Mouse (Mus musculus): ENCODE data around the gene Rpusd4. TPM values are rescaled to one million over a fixed set of nuclear protein-coding genes. Genes with fewer than 3 reads are reported as not detected.

Rpusd4 gene
- 27.5 and 30.8 TPM in 2 replicates for polyA plus RNA-seq (2016; fragmentation: Nextera tagmentation; extraction: Ambion mirVana)

DNA sequence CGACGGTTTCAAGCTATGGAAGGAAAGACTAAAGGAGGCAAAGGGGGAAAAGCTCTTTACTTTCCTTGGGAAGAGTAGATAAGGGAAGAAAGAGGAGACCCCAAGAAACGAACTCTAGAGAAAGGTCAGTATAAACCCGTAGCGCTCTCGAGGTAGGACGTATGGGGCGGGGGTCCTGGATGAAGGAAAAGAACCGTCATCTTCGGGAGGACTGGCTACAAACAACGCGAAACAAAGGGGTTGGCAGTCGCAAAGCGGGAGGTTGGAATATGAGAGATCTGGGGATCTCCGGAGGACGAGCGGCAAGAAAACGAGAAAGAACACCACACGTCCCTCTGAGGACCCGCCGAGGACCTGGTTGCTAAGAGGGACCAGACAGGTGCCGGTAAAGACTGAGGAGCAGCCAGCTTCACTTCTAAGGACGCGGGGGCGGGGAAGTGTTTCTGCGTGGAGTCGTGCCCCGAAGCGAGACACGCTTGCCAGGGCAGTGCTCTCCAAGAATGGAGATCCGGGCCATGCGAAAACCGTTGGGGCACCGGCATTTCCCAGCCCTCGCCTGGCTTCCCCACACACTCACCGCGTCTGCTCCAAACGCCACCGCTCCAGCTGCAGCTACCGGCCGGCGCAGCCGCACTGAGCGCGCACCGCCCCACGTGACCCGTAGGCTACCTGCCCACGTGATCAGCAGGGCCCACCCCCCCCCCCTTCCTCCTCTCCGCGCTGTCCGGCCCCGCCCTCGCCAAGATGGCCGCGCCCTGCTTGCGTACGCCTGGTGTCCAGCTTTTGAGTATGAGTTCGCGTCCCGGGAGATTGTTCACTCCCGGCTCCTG, at the start of gene Rpusd4, which contains the start of gene Fam118b:
Gene Rpusd4 (plus strand): TSS at position 720 of the 830 bp plus-strand sequence.
Gene Fam118b (minus strand): TSS at position 660 of the 830 bp plus-strand sequence.
- Histone ChIP-seq H3K27ac (peak within 1 kb of the TSS; percentile 93), H3K9me3 (no peaks in the 10 kb centered on the region), H3K36me3 (peaks cover 28% of the 10 kb centered on the region), H3K27me3 (ENCODE audit: insufficient read depth, poor library complexity, severe bottlenecking) (no peaks in the 10 kb centered on the region), H3K4me3 (peak within 1 kb of the TSS; percentile 82), H3K4me1 (replicated peaks) (peaks cover 18% of the 10 kb centered on the region)
- WGBS: under 1% methylated on average over 62 of the region's 62 CpGs
- peak; percentile 94 for DNase-seq (ENCODE audit: low spot score)

DNA sequence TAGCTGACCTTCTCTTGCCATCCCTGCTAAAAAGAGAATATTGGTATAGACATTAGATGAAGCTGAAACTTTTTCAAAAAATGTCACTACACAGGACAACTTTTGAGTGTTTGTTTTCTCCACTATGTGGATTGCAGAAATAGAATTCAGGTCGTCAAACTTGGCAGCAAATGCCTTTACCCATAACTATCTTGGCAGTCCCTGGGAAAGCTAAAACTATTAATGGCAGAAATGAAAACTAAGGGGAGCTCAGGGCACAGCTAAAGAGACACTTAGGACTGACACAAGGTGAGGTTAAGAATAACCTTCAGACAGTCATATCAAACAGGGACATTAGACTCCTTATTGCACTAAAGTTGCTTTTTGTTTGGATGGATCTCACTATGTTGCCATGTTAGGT, 49.7 kb upstream of the Rpusd4 start:
- DNase-seq (ENCODE audit: low spot score): no peak
- Histone ChIP-seq H3K4me1 (replicated peaks) (no peaks in the 10 kb centered on the region), H3K36me3 (peaks cover 100% of the 10 kb centered on the region), H3K4me3 (no peak overlapping the region), H3K27me3 (ENCODE audit: insufficient read depth, poor library complexity, severe bottlenecking) (no peaks in the 10 kb centered on the region), H3K27ac (no peak overlapping the region), H3K9me3 (no peaks in the 10 kb centered on the region)
- WGBS: 82% methylated on average over 1 of the region's 1 CpGs

DNA sequence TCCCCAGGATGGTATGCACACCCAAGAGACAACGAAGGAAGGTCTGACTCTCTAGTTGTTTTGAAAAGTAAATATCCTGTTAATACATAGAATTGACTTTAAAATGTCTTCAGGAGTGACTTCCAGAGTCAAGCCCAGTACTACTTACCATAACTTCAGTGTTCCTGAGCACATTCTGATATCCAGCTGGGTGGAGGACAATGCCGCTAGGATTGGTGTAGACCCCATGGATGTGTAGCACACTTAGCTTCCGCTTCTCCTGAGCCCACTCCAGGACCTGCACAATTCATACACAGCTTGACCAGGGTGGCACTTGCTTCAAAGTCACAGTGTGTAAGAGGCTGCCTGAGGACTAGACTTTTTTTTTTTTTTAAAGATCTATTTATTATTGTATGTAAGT, 44.2 kb upstream of the Rpusd4 start:
- Histone ChIP-seq H3K36me3 (peaks cover 85% of the 10 kb centered on the region), H3K27ac (no peak overlapping the region), H3K9me3 (no peaks in the 10 kb centered on the region), H3K4me3 (no peak overlapping the region), H3K4me1 (replicated peaks) (no peaks in the 10 kb centered on the region), H3K27me3 (ENCODE audit: insufficient read depth, poor library complexity, severe bottlenecking) (no peaks in the 10 kb centered on the region)
- no peak for DNase-seq (ENCODE audit: low spot score)
- WGBS: 97% methylated on average over 3 of the region's 3 CpGs

DNA sequence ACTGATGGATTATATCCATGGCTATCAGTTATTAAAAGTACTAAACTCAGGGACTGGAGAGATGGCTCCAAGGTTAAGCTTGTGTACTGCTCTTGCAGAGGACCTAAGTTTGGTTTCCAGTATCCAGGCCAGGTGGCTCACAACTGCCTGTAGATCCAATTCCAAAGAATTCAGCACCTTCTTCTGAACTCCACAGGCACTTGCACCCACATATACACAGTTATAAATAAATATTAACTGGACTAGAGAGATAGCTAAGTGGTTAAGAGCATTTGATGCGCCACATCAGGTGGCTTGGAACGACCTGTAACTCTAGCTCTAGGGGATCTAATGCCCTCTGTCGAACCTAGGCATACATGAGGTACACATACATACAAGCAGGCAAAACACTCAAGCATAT, 39.0 kb upstream of the Rpusd4 start:
- H3K27ac ChIP-seq: no peak overlapping the region
- H3K4me1 ChIP-seq (replicated peaks): no peaks in the 10 kb centered on the region
- H3K4me3 ChIP-seq: no peak overlapping the region
- H3K9me3 ChIP-seq: no peaks in the 10 kb centered on the region
- DNase-seq (ENCODE audit: low spot score): no peak
- peaks cover 59% of the 10 kb centered on the region for H3K36me3 ChIP-seq
- no peaks in the 10 kb centered on the region for H3K27me3 ChIP-seq (ENCODE audit: insufficient read depth, poor library complexity, severe bottlenecking)
- WGBS: 90% methylated on average over 3 of the region's 3 CpGs

DNA sequence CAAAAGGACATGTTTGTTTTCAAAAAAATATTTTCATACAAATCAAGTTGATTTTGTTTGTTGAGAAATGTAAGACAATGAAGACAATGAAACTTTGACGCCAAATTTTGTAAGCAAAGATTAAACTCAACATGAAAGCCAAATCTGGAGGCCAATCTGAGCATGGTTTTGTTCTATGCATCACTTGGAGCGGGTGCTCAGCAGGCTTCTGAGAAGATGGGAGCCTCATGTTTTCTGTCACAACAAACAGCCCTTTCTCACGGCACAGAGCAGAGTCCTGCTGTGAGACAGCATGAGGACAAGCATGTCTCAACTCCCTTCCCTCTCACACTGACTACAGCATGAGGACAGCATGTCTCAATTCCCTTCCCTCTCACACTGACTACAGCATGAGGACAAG, 31.7 kb upstream of the Rpusd4 start:
- Histone ChIP-seq H3K4me3 (no peak overlapping the region), H3K36me3 (peaks cover 49% of the 10 kb centered on the region), H3K27me3 (ENCODE audit: insufficient read depth, poor library complexity, severe bottlenecking) (no peaks in the 10 kb centered on the region), H3K4me1 (replicated peaks) (no peaks in the 10 kb centered on the region), H3K9me3 (no peaks in the 10 kb centered on the region), H3K27ac (no peak overlapping the region)
- DNase-seq (ENCODE audit: low spot score): no peak
- 42% methylated on average over 3 of the region's 3 CpGs for WGBS

DNA sequence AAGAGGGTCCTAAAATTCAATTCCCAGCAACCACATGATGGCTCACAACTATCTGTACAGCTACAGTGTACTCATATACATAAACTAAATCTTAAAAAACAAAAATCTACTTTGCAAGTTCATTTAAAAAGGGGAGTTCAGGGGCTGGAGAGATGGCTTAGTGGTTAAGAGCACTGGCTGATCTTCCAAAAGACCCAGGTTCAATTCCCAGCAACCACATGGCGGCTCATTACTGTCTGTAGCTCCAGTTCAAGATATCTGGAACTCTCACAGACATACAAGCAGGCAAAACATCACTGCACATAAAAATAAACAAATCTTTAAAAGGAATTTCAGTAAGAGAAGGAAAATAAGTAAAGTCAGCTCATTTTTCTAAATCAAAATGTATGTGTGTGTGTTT, 29.3 kb upstream of the Rpusd4 start:
- no peak overlapping the region for H3K27ac ChIP-seq
- no peaks in the 10 kb centered on the region for H3K27me3 ChIP-seq (ENCODE audit: insufficient read depth, poor library complexity, severe bottlenecking)
- no peak for DNase-seq (ENCODE audit: low spot score)
- no peaks in the 10 kb centered on the region for H3K4me1 ChIP-seq (replicated peaks)
- no peak overlapping the region for H3K4me3 ChIP-seq
- peaks cover 27% of the 10 kb centered on the region for H3K36me3 ChIP-seq
- H3K9me3 ChIP-seq: no peaks in the 10 kb centered on the region
- WGBS: 85% methylated on average over 1 of the region's 1 CpGs

DNA sequence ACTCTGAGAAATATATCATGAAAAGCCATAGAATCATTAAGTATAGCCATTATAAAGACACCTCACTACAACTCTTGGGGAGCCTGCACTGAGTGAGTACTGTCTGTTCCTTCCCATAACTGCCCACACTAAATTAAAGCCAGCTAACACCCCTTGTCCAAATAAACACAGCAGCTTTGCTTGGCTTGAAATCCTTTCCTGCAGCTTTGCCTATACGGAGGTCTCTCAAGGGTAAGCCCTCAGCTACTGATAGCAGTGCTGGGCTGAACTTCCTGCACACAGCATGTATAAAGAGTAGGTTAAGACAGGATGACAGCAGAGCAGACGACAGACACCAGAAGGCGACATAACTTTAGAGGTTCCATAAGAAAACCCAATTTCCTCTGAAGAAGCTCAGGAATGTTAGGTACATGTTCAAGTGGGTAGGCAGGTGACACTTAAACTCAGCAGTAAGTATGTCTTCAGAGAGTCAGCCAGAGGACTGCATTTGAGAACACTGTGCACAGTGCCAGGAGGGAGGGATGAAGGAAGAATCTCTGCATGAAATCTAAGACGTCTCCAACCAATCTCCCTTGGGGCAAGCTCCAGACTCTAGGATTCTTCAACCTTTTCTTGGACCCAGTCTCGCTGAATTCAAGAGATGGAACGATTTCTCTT, 28.6 kb upstream of the Rpusd4 start:
- Histone ChIP-seq H3K4me1 (replicated peaks) (no peaks in the 10 kb centered on the region), H3K36me3 (peaks cover 25% of the 10 kb centered on the region), H3K27ac (no peak overlapping the region), H3K27me3 (ENCODE audit: insufficient read depth, poor library complexity, severe bottlenecking) (no peaks in the 10 kb centered on the region), H3K9me3 (no peaks in the 10 kb centered on the region), H3K4me3 (no peak overlapping the region)
- no peak for DNase-seq (ENCODE audit: low spot score)
- 76% methylated on average over 6 of the region's 6 CpGs for WGBS

DNA sequence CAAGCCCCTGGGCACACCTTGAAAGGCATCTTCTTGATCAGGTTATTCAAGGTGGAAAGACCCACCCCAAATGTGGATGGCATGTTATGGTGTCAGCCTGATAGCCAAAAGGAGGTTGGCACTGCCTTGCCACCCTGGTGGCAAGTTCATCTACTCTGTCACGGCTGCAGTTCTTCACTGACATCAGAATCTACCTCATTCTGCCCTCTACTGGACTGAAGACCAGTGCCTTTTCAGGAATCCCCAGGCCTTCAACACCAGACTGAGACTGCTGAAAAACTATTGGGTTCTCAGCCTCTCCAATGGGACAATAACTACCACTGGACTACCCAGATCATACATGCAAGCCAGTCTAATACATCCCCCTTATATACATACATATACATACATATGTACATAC, 27.9 kb upstream of the Rpusd4 start:
- no peak for DNase-seq (ENCODE audit: low spot score)
- Histone ChIP-seq H3K4me1 (replicated peaks) (no peaks in the 10 kb centered on the region), H3K9me3 (no peaks in the 10 kb centered on the region), H3K4me3 (no peak overlapping the region), H3K27me3 (ENCODE audit: insufficient read depth, poor library complexity, severe bottlenecking) (no peaks in the 10 kb centered on the region), H3K36me3 (peaks cover 20% of the 10 kb centered on the region), H3K27ac (no peak overlapping the region)
- 74% methylated on average over 1 of the region's 1 CpGs for WGBS

DNA sequence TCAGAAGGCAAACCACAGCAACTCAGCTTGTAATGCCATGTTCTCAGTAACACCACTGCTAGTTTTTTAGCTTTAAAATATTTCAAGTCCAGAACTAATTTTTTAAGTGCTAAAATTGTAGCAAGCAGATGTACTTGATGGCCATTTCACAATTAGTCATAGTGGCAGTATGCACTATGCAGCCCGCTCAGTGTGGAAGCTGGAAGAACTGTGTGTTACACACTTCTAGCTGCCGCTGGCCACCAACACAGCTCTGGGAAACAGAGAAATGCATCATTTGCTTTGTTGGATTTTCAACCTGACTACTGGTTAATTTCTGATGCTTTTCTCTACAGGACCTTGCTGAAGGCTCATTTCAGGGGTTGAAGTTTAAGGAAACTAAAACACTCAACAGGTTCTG, 20.3 kb upstream of the Rpusd4 start:
- no peak for DNase-seq (ENCODE audit: low spot score)

DNA sequence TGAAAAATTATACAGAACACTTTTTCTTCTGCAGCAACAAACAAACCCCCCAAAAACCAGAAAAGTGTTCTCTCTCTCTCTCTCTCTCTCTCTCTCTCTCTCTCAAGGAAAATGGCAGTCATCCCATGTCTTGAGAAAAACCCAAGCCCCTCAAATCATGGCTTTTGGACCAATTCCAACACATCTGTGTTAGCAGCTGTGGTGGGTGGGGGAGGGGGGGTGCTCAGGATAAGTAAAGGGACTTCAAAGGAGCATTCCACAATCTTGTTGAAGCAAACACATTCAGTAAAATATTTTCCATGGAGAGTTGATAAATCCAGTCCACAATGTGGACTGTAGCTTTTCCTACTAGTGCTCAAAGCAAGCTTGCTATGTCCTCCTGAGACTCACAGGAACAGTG, 18.2 kb upstream of the Rpusd4 start:
- no peaks in the 10 kb centered on the region for H3K27me3 ChIP-seq (ENCODE audit: insufficient read depth, poor library complexity, severe bottlenecking)
- no peak overlapping the region for H3K27ac ChIP-seq
- no peak for DNase-seq (ENCODE audit: low spot score)
- no peaks in the 10 kb centered on the region for H3K9me3 ChIP-seq
- peaks cover 7% of the 10 kb centered on the region; the same call in 1 of the 2 replicates for H3K36me3 ChIP-seq
- no peaks in the 10 kb centered on the region for H3K4me1 ChIP-seq (replicated peaks)
- H3K4me3 ChIP-seq: no peak overlapping the region

More for the DNA sequence above, 20.3 kb upstream of the Rpusd4 start:
- H3K36me3 ChIP-seq: peaks cover 12% of the 10 kb centered on the region
- no peak overlapping the region for H3K4me3 ChIP-seq
- no peak overlapping the region for H3K27ac ChIP-seq
- H3K9me3 ChIP-seq: no peaks in the 10 kb centered on the region
- H3K4me1 ChIP-seq (replicated peaks): no peaks in the 10 kb centered on the region
- H3K27me3 ChIP-seq (ENCODE audit: insufficient read depth, poor library complexity, severe bottlenecking): no peaks in the 10 kb centered on the region
- 95% methylated on average over 2 of the region's 2 CpGs for WGBS

DNA sequence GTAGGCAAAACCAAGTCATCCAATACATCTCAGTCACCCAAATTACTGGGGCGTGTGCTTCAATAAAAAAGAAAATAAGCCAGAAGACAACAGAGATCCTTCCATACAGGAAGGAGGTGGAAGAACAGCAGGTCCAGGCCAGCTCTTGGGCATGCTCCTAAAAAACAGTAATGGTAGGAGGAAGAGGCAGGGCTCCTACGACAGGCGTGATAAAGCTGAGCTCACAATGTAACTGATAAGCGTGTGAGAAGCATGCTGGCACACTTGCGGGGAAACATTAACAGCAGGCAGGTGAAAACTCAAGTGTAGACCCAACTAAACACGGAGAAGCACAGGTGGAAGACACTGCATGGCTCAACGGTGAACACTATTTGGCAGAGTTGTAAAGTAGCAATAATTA, 10.3 kb upstream of the Rpusd4 start:
- WGBS: 96% methylated on average over 7 of the region's 7 CpGs
- Histone ChIP-seq H3K4me3 (no peak overlapping the region), H3K27me3 (ENCODE audit: insufficient read depth, poor library complexity, severe bottlenecking) (no peaks in the 10 kb centered on the region)

DNA sequence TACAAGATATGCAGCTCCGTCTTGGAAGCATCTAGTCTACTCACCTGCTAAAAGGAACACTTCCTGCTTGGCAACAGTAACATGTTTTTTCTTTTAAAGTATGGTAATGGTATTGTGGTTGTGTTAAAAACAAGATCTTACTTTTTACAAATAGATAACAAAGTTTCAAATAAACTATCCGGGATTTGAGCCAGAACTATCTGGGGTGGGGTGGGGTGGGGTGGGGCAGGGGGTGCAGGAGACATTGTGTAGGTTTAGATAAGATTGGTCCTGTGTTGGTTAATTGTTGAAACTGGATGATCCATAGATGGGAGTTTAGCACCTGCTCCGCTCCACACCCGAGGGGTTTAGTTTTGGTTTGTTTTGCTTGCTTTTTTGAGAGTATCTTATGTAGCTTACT, 5.2 kb upstream of the Rpusd4 start:
- 80% methylated on average over 4 of the region's 4 CpGs for WGBS

More for the DNA sequence above, 10.3 kb upstream of the Rpusd4 start:
- no peaks in the 10 kb centered on the region for H3K9me3 ChIP-seq
- DNase-seq (ENCODE audit: low spot score): no peak
- H3K36me3 ChIP-seq: peaks cover 25% of the 10 kb centered on the region
- no peaks in the 10 kb centered on the region for H3K4me1 ChIP-seq (replicated peaks)
- H3K27ac ChIP-seq: no peak overlapping the region

DNA sequence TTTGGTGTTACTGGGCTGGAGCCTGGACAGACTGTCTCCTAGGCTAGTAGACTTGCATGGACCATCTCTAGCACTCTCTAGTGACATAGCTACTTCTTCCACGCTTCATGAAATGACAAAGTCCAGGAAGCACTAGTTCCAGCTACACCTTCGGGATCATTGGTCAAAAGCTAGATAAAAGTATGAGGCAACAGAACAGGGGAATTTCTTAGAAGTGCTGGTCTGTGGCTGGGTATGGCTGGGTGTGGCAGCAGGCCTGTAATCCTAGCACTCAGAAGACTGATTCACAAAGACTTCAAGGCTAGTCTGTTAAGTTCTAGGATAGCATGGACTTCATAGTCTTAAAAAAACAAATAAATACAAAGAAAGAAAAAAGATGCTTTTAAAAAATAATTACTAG, 4.2 kb upstream of the Rpusd4 start:
- no peak for DNase-seq (ENCODE audit: low spot score)

More for the DNA sequence above, 5.2 kb upstream of the Rpusd4 start:
- Histone ChIP-seq H3K4me1 (replicated peaks) (peaks cover 10% of the 10 kb centered on the region), H3K27ac (no peak overlapping the region), H3K36me3 (peaks cover 25% of the 10 kb centered on the region), H3K4me3 (no peak overlapping the region), H3K9me3 (no peaks in the 10 kb centered on the region), H3K27me3 (ENCODE audit: insufficient read depth, poor library complexity, severe bottlenecking) (no peaks in the 10 kb centered on the region)
- DNase-seq (ENCODE audit: low spot score): no peak

More for the DNA sequence above, 4.2 kb upstream of the Rpusd4 start:
- Histone ChIP-seq H3K27ac (no peak overlapping the region), H3K4me1 (replicated peaks) (peaks cover 13% of the 10 kb centered on the region), H3K4me3 (no peak overlapping the region), H3K27me3 (ENCODE audit: insufficient read depth, poor library complexity, severe bottlenecking) (no peaks in the 10 kb centered on the region), H3K9me3 (no peaks in the 10 kb centered on the region), H3K36me3 (peaks cover 21% of the 10 kb centered on the region)
- whole genome bisulfite sequencing: 91% methylated on average over 2 of the region's 2 CpGs

Measured in hindbrain, embryonic 10.5 days (tissue).